Comparison of ENCODE assay signal across 9 mouse cellular contexts in genomic region chr1:55085781-55086366, GRCm38 (mm10). TPM values are rescaled to one million over a fixed set of nuclear protein-coding genes. Genes with fewer than 3 reads are reported as not detected.
DNase-seq lines count a peak whose midpoint lies in the region; ATAC-seq and TF ChIP-seq lines count a peak whose summit lies in the region.
"Had no signal": no experiment of that assay in that cellular context is flagged by ENCODE, and none has a peak within 500 bp of the region (broad histone marks: within the 10 kb centered on the region; RNA-seq: fewer than 3 reads in every experiment).

No protein-coding gene starts in this region.

- H3K27me3 ChIP-seq in heart, embryonic 13.5 days (replicated peaks), result no peaks in the 10 kb centered on the region
- no peaks in the 10 kb centered on the region for H3K27me3 ChIP-seq in MEL (ENCODE audit: control insufficient read depth in 1 of 2, insufficient read depth in 2 of 2, low read length in 2 of 2)
- no peaks in the 10 kb centered on the region for H3K27me3 ChIP-seq in hindbrain, embryonic 16.5 days (replicated peaks; ENCODE audit: control insufficient read depth, insufficient read depth, low read length)
- no peaks in the 10 kb centered on the region for H3K27me3 ChIP-seq in midbrain, embryonic 15.5 days (replicated peaks)

- H3K4me2 ChIP-seq in heart, embryonic 13.5 days, result peak overlapping the region; percentile 90
- H3K4me2 ChIP-seq in hindbrain, embryonic 16.5 days (ENCODE audit: low read length), result peak overlapping the region; percentile 90
- peak overlapping the region; percentile 76 for H3K4me2 ChIP-seq in midbrain, embryonic 15.5 days

- TF ChIP-seq EP300 in MEL (IDR thresholded peaks at IDR 0.05; ENCODE audit: low read depth in 1 of 2, low read length in 2 of 2), result no peak

- H3K27ac ChIP-seq in heart, embryonic 13.5 days (replicated peaks), result no peak overlapping the region
- H3K27ac ChIP-seq in MEL (ENCODE audit: control insufficient read depth, low read depth, low read length), result peak overlapping the region; percentile 8
- H3K27ac ChIP-seq in hindbrain, embryonic 16.5 days (ENCODE audit: low read depth, low read length), result no peak overlapping the region
- H3K27ac ChIP-seq in midbrain, embryonic 15.5 days, result no peak overlapping the region

- peak overlapping the region; percentile 95 for H3K9ac ChIP-seq in heart, embryonic 13.5 days
- peak overlapping the region; percentile 96 for H3K9ac ChIP-seq in MEL (ENCODE audit: control insufficient read depth, low read depth, low read length, poor library complexity, severe bottlenecking)
- H3K9ac ChIP-seq in hindbrain, embryonic 16.5 days (ENCODE audit: low read depth, low read length), result no peak overlapping the region
- no peak overlapping the region for H3K9ac ChIP-seq in midbrain, embryonic 15.5 days

- H3K79me2 ChIP-seq in MEL (ENCODE audit: control insufficient read depth, insufficient read depth, low read length, poor library complexity), result peaks cover 78% of the 10 kb centered on the region

- 52% methylated on average over 7 of the region's 7 CpGs for whole genome bisulfite sequencing in heart, embryonic 13.5 days
- 51% methylated on average over 7 of the region's 7 CpGs for WGBS in hindbrain, embryonic 16.5 days
- WGBS in midbrain, embryonic 15.5 days, result 55% methylated on average over 7 of the region's 7 CpGs

- no peak for DNase-seq in heart, postnatal 25 days (ENCODE audit: low spot score)
- peak; percentile 42 for DNase-seq in MEL (ENCODE audit: low read depth, low spot score)
- no peak for DNase-seq in urinary bladder, postnatal 10 days (ENCODE audit: low spot score)
- no peak for DNase-seq in spleen, adult 18-20 months
- no peak for DNase-seq in urinary bladder, postnatal 36 days (ENCODE audit: low spot score in 2 of 2)
- DNase-seq: thymus, adult 2 months had no signal

- ATAC-seq in heart, embryonic 13.5 days (ENCODE audit: extremely low read depth, insufficient number of reproducible peaks, low FRiP score, low TSS enrichment), result no peak
- ATAC-seq in hindbrain, embryonic 16.5 days, result no peak
- ATAC-seq in midbrain, embryonic 15.5 days (replicated peaks), result no peak

- no peak; a peak in 1 of 4 replicates for TF ChIP-seq POLR2A in MEL (IDR thresholded peaks at IDR 0.05; ENCODE audit: control insufficient read depth in 1 of 2, insufficient read depth in 1 of 2, low read depth in 1 of 2, low read length in 2 of 2, poor library complexity in 1 of 2)

- H3K4me3 ChIP-seq in heart, embryonic 13.5 days, result peak overlapping the region; percentile 85
- H3K4me3 ChIP-seq in MEL (ENCODE audit: control insufficient read depth in 1 of 2, insufficient read depth in 1 of 2, low read depth in 2 of 2, low read length in 2 of 2), result peak overlapping the region; percentile 67 to 97
- no peak overlapping the region for H3K4me3 ChIP-seq in hindbrain, embryonic 16.5 days (ENCODE audit: low read length)
- H3K4me3 ChIP-seq in midbrain, embryonic 15.5 days, result 0 out of 2 replicates have a peak overlapping the region, but pooled peaks have one; percentile 3

- H3K9me3 ChIP-seq in heart, embryonic 13.5 days, result peaks cover 6% of the 10 kb centered on the region; the same call in 1 of the 2 replicates
- no peaks in the 10 kb centered on the region for H3K9me3 ChIP-seq in MEL (replicated peaks; ENCODE audit: insufficient read depth, low read length)
- no peaks in the 10 kb centered on the region; the same call in 1 of the 2 replicates for H3K9me3 ChIP-seq in hindbrain, embryonic 16.5 days (ENCODE audit: control insufficient read depth, low read length)
- no peaks in the 10 kb centered on the region for H3K9me3 ChIP-seq in midbrain, embryonic 15.5 days

- peak in 1 of 3 experiments; percentile 16; a peak in 1 of 6 replicates for TF ChIP-seq CTCF in MEL (IDR thresholded peaks at IDR 0.05 in 2 of 3, conservative IDR thresholded peaks at IDR 0.05 in 1 of 3; ENCODE audit: control insufficient read depth in 1 of 3, insufficient read depth in 1 of 3, low read depth in 2 of 3, low read length in 3 of 3, poor library complexity in 1 of 3, severe bottlenecking in 1 of 3)

- intact Hi-C loops in heart, postnatal 25 days (cut with DNase I), result loop anchor here (2.0 to 5.0 kb wide), 2 partner anchors 33 to 151 kb away; partner anchors contain the start of genes Coq10b and Mars2

- H3K36me3 ChIP-seq in heart, embryonic 13.5 days, result peaks cover 61% of the 10 kb centered on the region
- peaks cover 33 to 57% of the 10 kb centered on the region in 2 experiments for H3K36me3 ChIP-seq in MEL (ENCODE audit: control insufficient read depth in 1 of 2, insufficient read depth in 2 of 2, low read length in 2 of 2)
- peaks cover 29% of the 10 kb centered on the region for H3K36me3 ChIP-seq in hindbrain, embryonic 16.5 days (ENCODE audit: control insufficient read depth, insufficient read depth, low read length)
- H3K36me3 ChIP-seq in midbrain, embryonic 15.5 days (replicated peaks), result peaks cover 32% of the 10 kb centered on the region

- peaks cover 48% of the 10 kb centered on the region for H3K4me1 ChIP-seq in heart, embryonic 13.5 days
- H3K4me1 ChIP-seq in MEL (ENCODE audit: control insufficient read depth in 1 of 2, insufficient read depth in 2 of 2, low read length in 2 of 2), result peaks cover 6 to 20% of the 10 kb centered on the region in 2 experiments; a peak in 3 of 4 replicates
- H3K4me1 ChIP-seq in hindbrain, embryonic 16.5 days (ENCODE audit: control insufficient read depth, insufficient read depth, low read depth, low read length), result peaks cover 32% of the 10 kb centered on the region
- H3K4me1 ChIP-seq in midbrain, embryonic 15.5 days, result peaks cover 40% of the 10 kb centered on the region

- TF ChIP-seq RAD21 in MEL (IDR thresholded peaks at IDR 0.05; ENCODE audit: low read depth, low read length), result no peak

TF ChIP-seq in MEL, 35 proteins besides CTCF, POLR2A, EP300 and RAD21:
- TF ChIP-seq BHLHE40 (IDR thresholded peaks at IDR 0.05; ENCODE audit: borderline replicate concordance, low read depth, low read length) (no peak), MYC (IDR thresholded peaks at IDR 0.05; ENCODE audit: low read depth, low read length) (0 out of 2 replicates have a peak, but pooled peaks have one; percentile 18), POLR2AphosphoS5 (IDR thresholded peaks at IDR 0.05; ENCODE audit: borderline replicate concordance, low read depth, low read length) (no peak), ZKSCAN1 (IDR thresholded peaks at IDR 0.05; ENCODE audit: low read depth, low read length) (no peak), ZC3H11A (IDR thresholded peaks at IDR 0.05; ENCODE audit: low read depth, low read length) (no peak)

RNA-seq across cellular contexts. Expression of gene Hspe1, which starts 2.1 kb away (rescaled TPM):
- polyA plus RNA-seq in heart, embryonic 13.5 days (2015; fragmentation: Nextera tagmentation; extraction: Ambion mirVana), result 306 and 363 TPM in 2 replicates
- 100 to 1,000 TPM; 159 to 187 TPM for total RNA-seq in heart, postnatal 25 days (2021)
- total RNA-seq in MEL (2012; rRNA removed), result 883 and 942 TPM in 2 replicates
- 100 to 1,000 TPM in 1 of 2 experiments, not detected in 1; 752 TPM for polyA plus RNA-seq in MEL (2012; ENCODE audit: insufficient read depth in 1 of 2, insufficient read length in 2 of 2, low read depth in 1 of 2, low replicate concordance in 2 of 2, missing spikeins in 1 of 2)
- polyA plus RNA-seq in hindbrain, embryonic 16.5 days (2015; fragmentation: Nextera tagmentation; extraction: Ambion mirVana), result 223 and 242 TPM in 2 replicates
- 195 and 203 TPM in 2 replicates for polyA plus RNA-seq in midbrain, embryonic 15.5 days (2015; fragmentation: Nextera tagmentation; extraction: Ambion mirVana)

RNA-seq across cellular contexts. Expression of gene Hspd1, which starts 2.2 kb away (rescaled TPM):
- 432 and 493 TPM in 2 replicates for polyA plus RNA-seq in heart, embryonic 13.5 days (2015; fragmentation: Nextera tagmentation; extraction: Ambion mirVana)
- 100 to 1,000 TPM; 361 to 395 TPM for total RNA-seq in heart, postnatal 25 days (2021)
- 775 and 808 TPM in 2 replicates for total RNA-seq in MEL (2012; rRNA removed)
- 100 to 1,000 TPM; 306 to 885 TPM for polyA plus RNA-seq in MEL (2012; ENCODE audit: insufficient read depth in 1 of 2, insufficient read length in 2 of 2, low read depth in 1 of 2, low replicate concordance in 2 of 2, missing spikeins in 1 of 2)
- polyA plus RNA-seq in hindbrain, embryonic 16.5 days (2015; fragmentation: Nextera tagmentation; extraction: Ambion mirVana), result 284 and 285 TPM in 2 replicates
- 254 and 262 TPM in 2 replicates for polyA plus RNA-seq in midbrain, embryonic 15.5 days (2015; fragmentation: Nextera tagmentation; extraction: Ambion mirVana)

RNA-seq across cellular contexts. Expression of gene Coq10b, which starts 33.3 kb away (rescaled TPM):
- polyA plus RNA-seq in heart, embryonic 13.5 days (2015; fragmentation: Nextera tagmentation; extraction: Ambion mirVana), result 20.9 and 21.4 TPM in 2 replicates
- total RNA-seq in heart, postnatal 25 days (2021), result 10 to 100 TPM; 24.2 to 67.0 TPM
- total RNA-seq in MEL (2012; rRNA removed), result 9.0 and 13.4 TPM in 2 replicates
- polyA plus RNA-seq in MEL (2012; ENCODE audit: insufficient read depth in 1 of 2, insufficient read length in 2 of 2, low read depth in 1 of 2, low replicate concordance in 2 of 2, missing spikeins in 1 of 2), result 10 to 100 TPM in 1 of 2 experiments, 1 to 10 TPM in 1; 9.8 to 84.6 TPM
- polyA plus RNA-seq in hindbrain, embryonic 16.5 days (2015; fragmentation: Nextera tagmentation; extraction: Ambion mirVana), result 27.0 and 28.9 TPM in 2 replicates
- polyA plus RNA-seq in midbrain, embryonic 15.5 days (2015; fragmentation: Nextera tagmentation; extraction: Ambion mirVana), result 29.2 and 33.3 TPM in 2 replicates

RNA-seq across cellular contexts. Expression of gene Mob4, which starts 45.2 kb away (rescaled TPM):
- polyA plus RNA-seq in heart, embryonic 13.5 days (2015; fragmentation: Nextera tagmentation; extraction: Ambion mirVana), result 95.9 and 117 TPM in 2 replicates
- total RNA-seq in heart, postnatal 25 days (2021), result 10 to 100 TPM; 32.5 to 34.4 TPM
- 20.7 and 22.0 TPM in 2 replicates for total RNA-seq in MEL (2012; rRNA removed)
- polyA plus RNA-seq in MEL (2012; ENCODE audit: insufficient read depth in 1 of 2, insufficient read length in 2 of 2, low read depth in 1 of 2, low replicate concordance in 2 of 2, missing spikeins in 1 of 2), result 10 to 100 TPM; 26.6 to 62.1 TPM
- polyA plus RNA-seq in hindbrain, embryonic 16.5 days (2015; fragmentation: Nextera tagmentation; extraction: Ambion mirVana), result 158 and 160 TPM in 2 replicates
- 165 and 174 TPM in 2 replicates for polyA plus RNA-seq in midbrain, embryonic 15.5 days (2015; fragmentation: Nextera tagmentation; extraction: Ambion mirVana)

RNA-seq across cellular contexts. Expression of gene Sf3b1, which starts 58.6 kb away (rescaled TPM):
- polyA plus RNA-seq in heart, embryonic 13.5 days (2015; fragmentation: Nextera tagmentation; extraction: Ambion mirVana), result 172 and 198 TPM in 2 replicates
- total RNA-seq in heart, postnatal 25 days (2021), result 10 to 100 TPM; 69.3 to 87.4 TPM
- 118 and 135 TPM in 2 replicates for total RNA-seq in MEL (2012; rRNA removed)
- polyA plus RNA-seq in MEL (2012; ENCODE audit: insufficient read depth in 1 of 2, insufficient read length in 2 of 2, low read depth in 1 of 2, low replicate concordance in 2 of 2, missing spikeins in 1 of 2), result 100 to 1,000 TPM; 111 to 167 TPM
- 251 and 284 TPM in 2 replicates for polyA plus RNA-seq in hindbrain, embryonic 16.5 days (2015; fragmentation: Nextera tagmentation; extraction: Ambion mirVana)
- 287 and 305 TPM in 2 replicates for polyA plus RNA-seq in midbrain, embryonic 15.5 days (2015; fragmentation: Nextera tagmentation; extraction: Ambion mirVana)

Comparison
In these comparisons a context has a peak if more than half of its experiments do, and no peak if none do; other contexts are left out.
1. H3K9ac ChIP-seq: peak in heart, embryonic 13.5 days (single experiment) and MEL (single experiment); none in hindbrain, embryonic 16.5 days (single experiment) and midbrain, embryonic 15.5 days (single experiment).
2. Peak in every context shown above with its lines, with median percentiles within 50 percentile points of each other: H3K4me2 ChIP-seq.